Mouse (Mus musculus) CH12F3 (cell line): ENCODE data around the gene Daxx.

Source experiments
- in situ Hi-C: fragments of 300-500 bp; cut with MboI; formaldehyde crosslinking; loops from 2 replicates; pipeline ENCODE4 v1.14.3; 2020; ENCODE audit warnings: low sequenced_read_pairs

Daxx gene

GRCm38 (mm10) chr17:33920282-33921097, 11.3 kb downstream of the Daxx start:
- in situ Hi-C loops, result no loop called here

DNA sequence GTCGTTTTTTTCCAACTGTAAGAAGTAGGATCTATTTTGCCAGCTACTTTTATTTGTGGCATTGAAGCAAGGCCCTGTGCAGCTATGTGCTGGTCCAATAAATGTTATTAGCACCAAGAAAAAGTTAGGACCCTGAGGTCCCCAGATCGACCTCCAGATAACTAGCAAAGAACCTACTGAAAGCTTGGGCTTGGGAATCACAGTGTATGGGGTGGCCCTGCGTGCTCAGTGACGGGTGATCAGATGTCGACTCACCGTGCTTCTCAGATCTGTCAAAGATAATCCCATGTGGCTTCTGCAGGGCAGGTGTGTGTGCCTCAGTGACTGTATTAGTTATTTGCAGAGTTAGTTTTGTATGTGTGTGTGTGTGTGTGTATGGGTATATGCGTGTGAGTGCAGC, 12.1 kb downstream of the Daxx start:
- in situ Hi-C loops, result no loop called here

GRCm38 (mm10) chr17:33924577-33925283, 15.5 kb downstream of the Daxx start:
- in situ Hi-C loops, result no loop called here

- in situ Hi-C loops, result no loop called here
Measured at GRCm38 (mm10) chr17:33925406-33926116, 16.3 kb downstream of the Daxx start.

GRCm38 (mm10) chr17:33926207-33926932, 17.2 kb downstream of the Daxx start:
- in situ Hi-C loops, result no loop called here

- in situ Hi-C loops, result no loop called here
Measured at GRCm38 (mm10) chr17:33928251-33928947, 19.2 kb downstream of the Daxx start.

DNA sequence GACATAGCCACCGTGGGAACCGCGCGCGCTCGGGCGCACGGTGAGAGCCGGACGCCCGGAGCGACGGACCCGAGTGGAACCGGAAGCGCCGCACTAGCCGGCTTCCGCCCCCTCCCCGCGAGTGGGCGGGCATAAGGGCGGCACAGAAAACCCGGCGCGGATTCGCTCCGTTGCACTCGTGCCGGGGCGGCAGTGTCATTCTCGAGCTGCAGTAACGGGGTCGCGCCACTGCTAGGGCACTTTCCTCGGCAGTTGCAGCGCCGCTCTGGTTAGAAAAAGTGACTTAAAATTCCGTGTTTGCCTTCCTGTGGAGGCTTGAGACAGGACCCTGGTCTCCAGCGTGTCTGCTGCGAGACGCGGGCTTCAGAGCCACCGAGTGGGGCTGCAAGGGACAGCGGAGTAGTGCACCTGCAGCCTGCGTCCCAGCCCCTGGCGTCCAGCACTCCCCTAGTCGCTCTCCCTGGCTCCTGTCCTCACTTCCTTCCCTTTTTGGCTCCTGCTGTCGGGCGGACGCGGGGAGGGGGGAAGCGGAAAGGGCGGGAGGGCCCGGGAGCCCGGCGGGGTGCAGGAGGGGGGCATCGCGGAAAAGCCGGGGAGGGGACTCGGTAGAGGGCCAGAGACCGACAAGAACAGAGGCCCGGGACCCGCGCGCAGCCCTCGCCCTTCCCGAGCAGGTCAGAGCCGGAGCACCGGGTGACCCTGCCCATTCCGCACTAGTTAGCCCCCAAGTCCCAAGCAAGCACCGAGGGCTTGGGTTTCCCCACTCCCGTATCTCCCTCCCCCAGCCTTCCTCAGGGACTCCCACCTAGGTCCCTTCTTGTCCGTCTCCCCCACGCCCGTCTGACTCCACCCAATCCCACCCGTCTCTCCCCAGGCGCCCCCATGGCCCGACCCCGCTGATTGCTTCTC, 20.4 kb downstream of the Daxx start, which contains the start of gene Rgl2:
Gene Rgl2 (plus strand): TSS at position 173 of the 909 bp plus-strand sequence.
- in situ Hi-C loops, result no loop called here

DNA sequence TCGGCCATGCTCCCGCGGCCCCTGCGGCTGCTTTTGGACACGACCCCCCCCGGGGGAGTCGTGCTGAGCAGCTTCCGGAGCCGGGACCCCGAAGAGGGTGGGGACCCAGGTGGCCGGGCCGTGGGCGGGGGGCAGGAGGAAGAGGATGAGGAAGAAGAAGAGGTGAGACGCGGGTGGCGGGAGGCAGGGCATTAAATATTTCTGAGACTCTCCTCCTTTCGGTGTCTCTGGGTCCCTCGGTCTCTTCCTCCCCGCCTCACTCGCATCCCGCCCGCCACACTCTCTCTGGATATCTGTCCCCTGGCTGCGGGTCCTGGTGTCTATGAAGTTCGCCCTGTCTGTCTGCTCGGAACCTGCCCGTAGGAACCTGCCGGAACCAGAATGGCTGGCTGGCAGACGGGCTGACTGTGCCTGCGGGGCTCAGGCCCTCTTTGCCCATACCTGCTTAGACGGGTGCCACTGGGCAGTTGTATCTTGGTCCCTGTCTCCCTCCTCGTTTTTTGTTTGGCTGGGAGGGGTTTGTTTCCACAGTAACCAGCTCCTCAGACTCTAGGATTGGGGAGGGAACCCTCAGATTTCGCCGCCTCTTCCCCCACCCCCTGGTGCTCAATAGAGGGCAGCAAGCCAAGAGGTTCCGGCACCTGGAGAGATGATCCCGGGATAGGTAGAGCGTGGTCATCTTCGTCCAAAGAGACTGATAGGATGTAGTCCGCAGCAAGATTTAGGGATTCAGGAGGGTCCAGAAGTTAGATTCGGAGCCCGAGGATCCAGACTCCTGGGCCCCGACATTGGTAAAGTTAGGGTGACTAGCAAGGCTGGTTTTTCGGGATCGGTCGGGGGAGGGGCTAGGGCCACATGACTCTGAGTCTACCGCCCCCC, 21.3 kb downstream of the Daxx start:
- in situ Hi-C loops, result no loop called here

GRCm38 (mm10) chr17:33931159-33931866, 22.1 kb downstream of the Daxx start:
- in situ Hi-C loops, result no loop called here

GRCm38 (mm10) chr17:33931947-33932346, 22.7 kb downstream of the Daxx start:
- in situ Hi-C loops, result no loop called here

- in situ Hi-C loops, result no loop called here
Measured at GRCm38 (mm10) chr17:33932448-33932847, 23.2 kb downstream of the Daxx start.

- in situ Hi-C loops, result no loop called here
Measured at GRCm38 (mm10) chr17:33932970-33933369, 23.8 kb downstream of the Daxx start.

DNA sequence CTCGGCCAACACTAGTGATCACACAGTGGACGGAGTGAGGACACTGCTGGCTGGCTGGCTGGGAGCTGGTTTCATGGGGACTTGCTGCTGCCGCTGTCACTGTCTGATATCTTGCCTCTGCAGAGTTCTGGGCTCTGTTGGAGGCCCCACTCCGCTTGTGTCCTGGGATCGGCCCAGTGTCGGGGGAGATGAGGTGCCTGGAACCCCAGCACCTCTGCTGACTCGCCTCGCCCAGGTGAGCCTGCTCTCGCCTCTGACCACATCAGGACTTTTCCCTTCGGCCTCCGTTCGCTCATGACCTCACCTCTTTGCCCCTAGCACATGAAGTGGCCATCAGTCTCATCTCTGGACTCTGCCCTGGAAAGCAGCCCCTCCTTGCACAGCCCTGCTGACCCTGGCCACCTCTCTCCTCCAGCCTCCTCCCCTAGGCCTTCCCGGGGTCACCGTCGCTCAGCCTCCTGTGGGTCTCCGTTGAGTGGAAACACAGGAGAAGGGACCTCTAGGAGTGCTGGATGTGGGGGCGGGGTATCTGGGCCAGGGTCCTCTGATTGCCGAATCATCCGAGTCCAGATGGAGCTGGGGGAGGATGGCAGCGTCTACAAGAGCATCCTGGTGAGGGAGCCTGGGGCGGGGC, 26.3 kb downstream of the Daxx start:
- in situ Hi-C loops, result no loop called here

GRCm38 (mm10) chr17:33936993-33937392, 27.8 kb downstream of the Daxx start:
- in situ Hi-C loops, result no loop called here

DNA sequence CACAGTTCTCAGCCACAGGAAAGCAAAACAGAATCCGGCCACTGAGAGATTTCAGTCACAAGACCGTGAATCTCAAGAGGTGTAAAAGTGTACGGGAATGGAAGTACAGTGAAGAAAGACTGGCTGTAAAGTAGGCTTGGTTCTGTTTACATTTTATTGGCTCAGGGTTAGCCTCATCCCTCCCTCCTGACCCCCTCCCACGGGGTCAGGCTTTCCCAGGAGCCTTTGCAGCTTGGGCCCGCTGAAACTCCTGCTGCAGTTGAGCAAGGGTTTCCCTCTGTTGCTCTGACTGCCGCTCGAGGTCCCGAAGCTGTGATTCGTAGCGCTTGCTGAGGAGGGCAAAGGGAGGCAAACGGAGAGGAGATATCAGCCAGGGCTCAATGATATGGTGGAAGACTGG, 29.6 kb downstream of the Daxx start:
- in situ Hi-C loops, result no loop called here

DNA sequence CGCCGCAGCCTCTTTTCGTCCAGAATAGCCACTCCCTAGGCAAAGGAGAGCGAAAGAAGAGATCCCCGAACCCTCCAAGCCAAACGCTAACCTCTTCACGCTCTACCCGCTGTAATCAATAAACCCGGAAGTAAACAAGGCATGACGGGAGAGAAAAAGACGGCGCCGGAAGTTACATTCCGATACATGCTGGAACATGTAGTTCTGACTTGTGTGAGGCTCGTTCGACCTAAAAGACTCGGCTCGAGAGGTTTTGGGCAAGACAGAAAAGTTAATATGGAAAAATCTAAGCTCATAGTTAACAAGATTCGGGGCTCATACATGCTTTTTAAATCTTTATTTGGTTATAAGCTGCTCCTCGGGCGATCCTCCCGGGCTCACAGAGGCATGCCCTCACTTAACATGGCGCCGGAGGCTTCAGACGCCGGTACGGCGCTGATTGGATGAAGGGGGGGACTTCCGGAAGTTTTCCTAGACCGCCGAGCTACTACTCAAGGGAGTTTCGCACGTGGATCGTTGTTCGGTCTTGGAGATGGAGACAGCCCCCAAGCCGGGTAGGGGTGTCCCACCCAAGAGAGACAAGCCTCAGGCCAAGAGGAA, 31.1 kb downstream of the Daxx start, which contains the start of the genes Pfdn6 and Wdr46:
Gene Pfdn6 (minus strand): TSS at position 138 of the 600 bp plus-strand sequence.
Gene Wdr46 (plus strand): TSS at position 455 of the 600 bp plus-strand sequence.
- in situ Hi-C loops, result no loop called here

GRCm38 (mm10) chr17:33940981-33941380, 31.8 kb downstream of the Daxx start:
- in situ Hi-C loops, result no loop called here
